Mouse (Mus musculus) ovary, postnatal 14 days (tissue): ENCODE results near the gene Dmtf1.
"Not testable (repeated sequence)": the region's sequence is repeated elsewhere in the genome, so short reads cannot be mapped to it uniquely, and the experiment has no call there.

Source experiments
- DNase-seq: peaks from one replicate; pipeline ENCODE4 v3.0.0; 2022; ENCODE audit warnings: low spot score

The Dmtf1 gene

DNA sequence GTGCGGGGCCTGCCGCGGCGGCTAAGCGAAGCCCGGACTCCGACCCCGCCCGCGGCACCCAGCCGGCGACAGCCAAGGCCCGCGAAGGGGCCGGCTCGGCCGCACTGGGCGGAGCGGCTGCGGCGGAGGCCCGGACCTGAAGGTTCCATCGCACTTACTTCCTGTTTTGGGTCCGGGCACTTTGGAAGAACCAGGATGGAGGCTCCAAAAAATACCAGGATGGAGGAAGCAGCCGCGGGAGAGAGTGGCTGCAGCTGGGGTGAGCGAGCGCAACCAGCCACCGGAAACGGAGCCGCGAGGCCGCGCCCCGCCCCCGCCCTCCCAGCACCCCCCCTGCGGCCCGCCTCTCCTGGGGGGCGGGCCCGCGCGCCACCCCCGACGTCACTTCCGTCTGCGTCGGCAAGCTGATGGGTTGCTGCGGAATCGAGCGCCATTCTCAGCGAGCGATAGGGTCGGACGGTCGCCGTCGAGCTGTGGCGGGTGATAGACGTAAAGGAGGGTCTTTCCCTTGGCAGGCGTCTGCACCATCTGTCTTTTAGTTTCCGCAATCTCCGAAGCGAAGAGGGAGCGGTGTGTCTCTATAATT is at the start of gene Dmtf1:
Gene Dmtf1, minus strand, starts transcription at position 321 of the 586 bp plus-strand sequence.
- DNase-seq = peak; percentile 79

GRCm38 (mm10) chr5:9186467-9186866 is 24.9 kb upstream of the Dmtf1 start:
- no peak for DNase-seq

DNA sequence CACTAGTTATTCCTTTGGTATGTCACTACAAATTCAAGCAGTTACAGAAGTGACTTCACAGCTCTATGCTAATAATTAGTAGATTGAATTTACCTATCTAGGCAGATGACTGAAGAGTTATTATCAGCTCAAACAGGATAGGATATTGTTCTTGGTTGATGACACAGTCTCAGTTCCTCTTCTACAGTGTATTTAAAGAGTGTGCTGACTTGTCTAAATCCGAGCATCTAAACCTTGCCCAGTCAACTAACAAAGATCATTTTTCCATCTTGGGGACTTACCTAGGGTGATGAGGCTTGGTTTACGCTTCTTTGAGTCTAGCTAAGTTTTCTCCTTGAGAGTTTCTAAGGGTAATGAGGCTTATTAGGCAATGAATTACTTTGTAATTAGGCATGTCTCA is 11.7 kb upstream of the Dmtf1 start:
- DNase-seq = no peak

GRCm38 (mm10) chr5:9169328-9170005 is 7.9 kb upstream of the Dmtf1 start:
- not testable (repeated sequence) for DNase-seq

DNA sequence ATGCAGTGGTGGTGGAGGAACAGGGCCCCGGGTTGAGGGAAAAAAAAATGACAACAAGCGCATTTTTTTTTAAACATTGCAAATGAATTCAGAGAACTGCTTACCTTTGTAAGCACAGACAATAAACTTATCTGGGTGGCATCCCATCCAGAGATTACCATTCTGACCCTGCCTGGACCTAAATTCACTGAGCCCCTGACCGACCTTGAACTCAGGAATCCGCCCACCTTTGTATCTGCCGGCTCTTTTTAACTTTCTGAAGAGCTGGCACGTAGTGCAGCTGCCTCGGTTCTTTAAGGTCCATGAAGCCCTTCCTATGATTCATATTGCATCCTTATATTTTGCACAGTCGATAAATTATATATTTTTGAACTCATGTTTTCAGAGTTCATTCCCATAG is 4.8 kb upstream of the Dmtf1 start:
- no peak for DNase-seq

DNA sequence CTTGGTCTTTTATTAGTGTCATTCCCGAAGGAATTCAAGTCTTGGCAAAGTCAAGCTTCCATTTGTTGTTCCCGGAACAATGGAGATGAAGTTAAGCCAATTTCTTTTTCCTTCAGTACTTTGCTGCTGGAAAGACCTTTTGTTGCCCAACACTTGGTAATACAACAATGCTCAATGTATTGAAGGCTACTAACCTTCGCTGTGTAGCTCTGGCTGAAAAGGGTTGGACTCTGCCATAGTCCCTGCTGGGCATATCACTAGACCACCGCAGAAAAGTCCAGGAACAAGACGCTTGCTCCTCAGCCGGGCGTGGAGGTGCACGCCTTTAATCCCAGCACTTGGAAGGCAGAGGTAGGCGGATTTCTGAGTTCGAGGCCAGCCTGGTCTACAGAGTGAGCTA is 3.6 kb upstream of the Dmtf1 start:
- DNase-seq = not testable (repeated sequence)

DNA sequence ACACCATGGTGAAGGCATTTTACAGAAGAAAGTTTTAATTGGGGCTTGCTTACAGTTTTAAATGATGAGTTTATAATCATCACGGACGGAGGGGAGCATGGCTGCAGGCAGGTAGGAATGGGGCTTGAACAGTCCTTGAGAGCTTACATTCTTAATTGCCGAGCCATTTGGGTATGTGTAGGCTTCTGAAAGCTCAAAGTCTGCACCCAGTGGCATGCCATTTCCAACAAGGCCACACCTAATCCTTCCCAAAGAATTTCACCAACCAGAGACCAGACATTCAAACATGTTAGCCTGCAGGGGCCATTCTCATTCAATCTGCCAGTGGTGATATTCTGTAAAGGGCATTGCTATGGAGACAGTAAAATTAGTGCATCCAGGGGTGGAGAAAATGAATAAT is 1.8 kb upstream of the Dmtf1 start:
- no peak for DNase-seq

- DNase-seq = no peak
Measured at GRCm38 (mm10) chr5:9162088-9162487, 512 bp upstream of the Dmtf1 start.

- peak; percentile 25 for DNase-seq
Measured at GRCm38 (mm10) chr5:9160831-9161455, 633 bp downstream of the Dmtf1 start.

DNA sequence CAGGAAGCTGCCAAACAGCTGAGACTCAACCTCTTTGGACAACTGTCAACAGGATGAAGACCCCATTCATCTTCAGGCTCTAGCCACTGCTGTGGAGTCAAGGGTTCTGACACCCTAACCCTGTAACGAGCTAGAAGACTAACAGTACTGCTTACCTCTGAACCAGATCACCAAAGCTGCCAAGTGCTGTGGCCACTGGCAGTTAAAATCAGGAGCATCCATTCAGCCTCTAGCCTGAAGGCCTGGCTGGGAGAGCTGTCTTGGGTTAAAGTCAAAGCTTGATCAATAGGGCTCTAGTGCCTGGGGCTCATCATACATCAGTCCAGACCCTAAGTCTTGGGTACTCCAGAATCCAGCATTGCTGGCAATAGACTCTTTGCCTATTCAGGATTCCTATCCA is 4.2 kb downstream of the Dmtf1 start:
- no peak for DNase-seq

- no peak for DNase-seq
Measured at GRCm38 (mm10) chr5:9156746-9157145, 4.8 kb downstream of the Dmtf1 start.

GRCm38 (mm10) chr5:9149273-9149850 is 12.2 kb downstream of the Dmtf1 start:
- DNase-seq = no peak

- DNase-seq = no peak
Measured at GRCm38 (mm10) chr5:9142376-9142775, 19.2 kb downstream of the Dmtf1 start.

DNA sequence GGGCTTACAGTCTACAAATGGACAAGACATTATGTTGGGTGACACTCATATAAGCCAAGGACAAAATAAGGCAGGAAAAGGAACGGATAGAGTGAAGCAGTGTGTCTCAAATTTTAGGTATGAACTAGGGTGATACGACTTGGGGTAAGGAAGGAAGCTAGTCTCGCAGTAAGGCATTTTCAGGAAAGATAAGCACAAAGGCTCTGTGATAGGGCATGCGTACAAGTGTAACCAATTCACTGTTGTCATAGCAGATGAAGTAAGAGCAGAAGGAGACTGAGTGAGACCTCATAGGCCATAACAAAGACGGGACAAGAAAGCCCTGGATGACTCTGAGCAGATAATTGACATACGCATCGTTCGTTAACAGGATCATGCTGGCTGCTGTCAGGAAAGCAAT is 20.9 kb downstream of the Dmtf1 start:
- no peak for DNase-seq

GRCm38 (mm10) chr5:9135588-9135987 is 26.0 kb downstream of the Dmtf1 start:
- no peak for DNase-seq

DNA sequence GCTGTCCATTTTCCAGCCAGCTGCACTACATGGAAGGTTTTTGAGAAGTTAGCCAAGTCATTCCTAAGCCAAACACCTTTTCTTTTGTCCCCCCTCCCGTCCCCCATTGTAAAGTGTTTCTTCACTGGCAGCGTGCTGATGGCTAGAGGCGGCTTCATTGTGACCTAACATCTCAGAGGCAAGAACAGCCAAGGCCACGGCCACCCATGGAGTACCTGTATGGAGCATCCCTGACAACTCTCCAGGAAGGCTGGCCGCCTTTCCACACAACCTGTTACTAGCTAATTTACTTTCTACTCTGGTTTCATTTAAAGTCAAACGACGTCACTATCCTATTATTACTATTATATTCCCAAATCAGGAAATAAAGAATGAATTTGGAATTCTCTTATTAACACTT is 29.8 kb downstream of the Dmtf1 start:
- no peak for DNase-seq

- no peak for DNase-seq
Measured at GRCm38 (mm10) chr5:9128566-9128965, 33.0 kb downstream of the Dmtf1 start.

- DNase-seq = no peak
Measured at GRCm38 (mm10) chr5:9124134-9124533, 37.4 kb downstream of the Dmtf1 start.

GRCm38 (mm10) chr5:9114162-9114561 is 47.4 kb downstream of the Dmtf1 start:
- no peak for DNase-seq

DNA sequence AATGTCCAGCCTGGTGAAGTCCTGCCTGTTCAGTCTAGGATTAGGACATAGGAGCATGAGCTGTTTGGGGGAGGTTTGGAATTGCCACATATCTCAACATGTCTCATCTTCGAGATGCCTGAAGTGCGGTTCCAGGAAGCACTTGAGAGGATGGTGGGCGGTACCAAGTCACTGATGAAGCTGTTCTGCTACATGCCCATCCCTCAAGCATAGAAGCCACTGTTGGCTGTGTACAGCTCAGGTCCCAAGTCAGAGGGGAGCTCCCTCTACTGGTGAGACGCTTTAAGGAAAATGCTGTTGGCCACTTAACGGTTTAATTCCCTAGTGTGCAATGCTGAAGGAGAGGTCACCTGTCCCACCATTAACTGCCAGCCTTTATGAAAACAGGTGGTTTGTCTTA is 49.8 kb downstream of the Dmtf1 start:
- peak; percentile 15 for DNase-seq

GRCm38 (mm10) chr5:9111285-9111684 is 50.3 kb downstream of the Dmtf1 start:
- DNase-seq = no peak

- DNase-seq = no peak
Measured at GRCm38 (mm10) chr5:9109582-9109981, 52.0 kb downstream of the Dmtf1 start.

DNA sequence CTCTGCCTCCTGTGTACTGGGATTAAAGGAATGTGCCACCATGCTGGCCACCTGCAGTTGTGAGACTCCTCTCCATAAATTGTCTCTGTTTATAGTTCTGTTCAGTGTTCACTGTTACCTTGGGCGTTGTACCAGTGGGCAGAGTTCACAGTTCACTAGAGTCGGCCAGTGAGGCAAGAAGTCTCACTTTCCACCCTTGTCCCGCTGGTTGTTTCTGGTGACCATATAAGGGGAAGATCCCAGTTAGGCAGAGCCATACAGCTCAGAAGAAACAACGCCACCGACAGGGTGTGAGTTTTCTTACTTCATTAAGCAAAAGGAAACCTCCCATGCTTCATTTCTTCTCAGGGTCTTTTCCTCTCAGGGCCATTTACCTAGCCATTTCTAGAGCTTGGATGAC is 53.1 kb downstream of the Dmtf1 start:
- no peak for DNase-seq
